Mouse (Mus musculus) kidney, adult 2 months (tissue): ENCODE measurements at regions not wholly inside any gene's neighbourhood (a gene's known extent, or its start where the extent isn't known, plus 50 kb on each side); places are given as distances from the start of the nearest gene placed in this dataset.
A peak's percentile ranks its signal among the peaks of the same experiment; 100 is the strongest.

Experiments
- DNase-seq: peaks from one replicate; pipeline ENCODE4 v3.0.0; 2021
- H3K27ac ChIP-seq: fragments of 200-500 bp; 2 replicates; pipeline ENCODE4 v1.5.1; 2012; ENCODE audit warnings: low read depth, low read length, control low read depth, inconsistent platforms; ENCODE audit not compliant: insufficient read depth
- H3K27me3 ChIP-seq: fragments of 200-500 bp; replicated peaks from 2 replicates; pipeline ENCODE4 v1.6.1; 2012; ENCODE audit warnings: mild to moderate bottlenecking, moderate library complexity, low read length, inconsistent platforms; ENCODE audit not compliant: control insufficient read depth, insufficient read depth
- H3K36me3 ChIP-seq: fragments of 200-500 bp; 2 replicates; pipeline ENCODE4 v1.6.1; 2012; ENCODE audit warnings: mild to moderate bottlenecking, moderate library complexity, low read length, inconsistent platforms; ENCODE audit not compliant: control insufficient read depth, insufficient read depth
- H3K4me1 ChIP-seq: fragments of 200-500 bp; 2 replicates; pipeline ENCODE4 v1.6.1; 2011; ENCODE audit warnings: low read length; ENCODE audit not compliant: control insufficient read depth, insufficient read depth
- H3K4me3 ChIP-seq: fragments of 200-500 bp; 2 replicates; pipeline ENCODE4 v1.5.1; 2011; ENCODE audit warnings: mild to moderate bottlenecking, low read depth, low read length, control low read depth; ENCODE audit not compliant: insufficient read depth
- CTCF ChIP-seq: fragments of 200-500 bp; conservative IDR thresholded peaks from 2 replicates; pipeline ENCODE4 v1.5.1; 2011; ENCODE audit warnings: low read depth, mild to moderate bottlenecking, control low read depth, low read length, moderate library complexity, mixed read lengths; ENCODE audit not compliant: insufficient read depth, insufficient read length
- POLR2A ChIP-seq: fragments of 200-500 bp; IDR thresholded peaks from one replicate; pipeline ENCODE4 v1.6.1; 2011; ENCODE audit warnings: low read depth, low read length, control low read depth
- WGBS: fragments of 180-500 bp; shearing (Covaris S2); methylation state at CpG from one replicate; pipeline ENCODE4 v1.1.7; 2018; 5-methylcytosine and 5-hydroxymethylcytosine counted together

GRCm38 (mm10) chr8:90463708-90464107 is 115.6 kb upstream of the Tox3 start:
- H3K4me3 ChIP-seq, result no peak overlapping the region
- no peaks in the 10 kb centered on the region for H3K36me3 ChIP-seq
- H3K4me1 ChIP-seq, result no peaks in the 10 kb centered on the region
- WGBS, result 56% methylated on average over 1 of the region's 1 CpGs
- no peak overlapping the region for H3K27ac ChIP-seq
- TF ChIP-seq POLR2A (no peak), CTCF (peak; percentile 65)
- peak; percentile 12 for DNase-seq
- H3K27me3 ChIP-seq, result no peaks in the 10 kb centered on the region

DNA sequence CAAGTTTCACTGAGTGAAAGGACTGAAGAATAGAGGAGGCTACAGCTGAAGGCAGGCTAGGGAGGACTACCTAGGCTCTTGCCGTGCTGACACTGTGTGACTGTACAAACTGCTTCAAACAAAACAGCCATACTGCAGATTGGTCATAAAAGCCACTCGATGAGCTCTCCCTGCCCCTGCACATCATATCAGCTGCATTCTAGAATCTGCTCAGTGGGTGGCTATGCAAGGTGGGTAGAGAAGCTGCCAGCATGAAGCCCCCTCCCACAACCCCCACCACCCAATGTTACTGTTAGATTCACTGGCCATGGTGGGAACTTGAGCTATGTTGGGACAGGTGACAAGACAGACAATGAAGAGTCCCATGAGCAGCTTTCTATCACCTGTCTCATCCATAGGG is 107.2 kb upstream of the Tox3 start:
- no peak overlapping the region for H3K27ac ChIP-seq
- TF ChIP-seq POLR2A (no peak), CTCF (no peak)

GRCm38 (mm10) chr8:90454130-90454529 is 106.0 kb upstream of the Tox3 start:
- Histone ChIP-seq H3K4me3 (no peak overlapping the region), H3K27me3 (no peaks in the 10 kb centered on the region), H3K27ac (no peak overlapping the region), H3K4me1 (no peaks in the 10 kb centered on the region), H3K36me3 (no peaks in the 10 kb centered on the region)
- no peak for TF ChIP-seq POLR2A
- TF ChIP-seq CTCF, result no peak
- DNase-seq, result no peak
- WGBS, result 83% methylated on average over 5 of the region's 5 CpGs

More for the DNA sequence above, 107.2 kb upstream of the Tox3 start:
- Histone ChIP-seq H3K27me3 (no peaks in the 10 kb centered on the region), H3K36me3 (no peaks in the 10 kb centered on the region), H3K4me3 (no peak overlapping the region), H3K4me1 (no peaks in the 10 kb centered on the region)
- no peak for DNase-seq
- WGBS, result 89% methylated on average over 2 of the region's 2 CpGs

DNA sequence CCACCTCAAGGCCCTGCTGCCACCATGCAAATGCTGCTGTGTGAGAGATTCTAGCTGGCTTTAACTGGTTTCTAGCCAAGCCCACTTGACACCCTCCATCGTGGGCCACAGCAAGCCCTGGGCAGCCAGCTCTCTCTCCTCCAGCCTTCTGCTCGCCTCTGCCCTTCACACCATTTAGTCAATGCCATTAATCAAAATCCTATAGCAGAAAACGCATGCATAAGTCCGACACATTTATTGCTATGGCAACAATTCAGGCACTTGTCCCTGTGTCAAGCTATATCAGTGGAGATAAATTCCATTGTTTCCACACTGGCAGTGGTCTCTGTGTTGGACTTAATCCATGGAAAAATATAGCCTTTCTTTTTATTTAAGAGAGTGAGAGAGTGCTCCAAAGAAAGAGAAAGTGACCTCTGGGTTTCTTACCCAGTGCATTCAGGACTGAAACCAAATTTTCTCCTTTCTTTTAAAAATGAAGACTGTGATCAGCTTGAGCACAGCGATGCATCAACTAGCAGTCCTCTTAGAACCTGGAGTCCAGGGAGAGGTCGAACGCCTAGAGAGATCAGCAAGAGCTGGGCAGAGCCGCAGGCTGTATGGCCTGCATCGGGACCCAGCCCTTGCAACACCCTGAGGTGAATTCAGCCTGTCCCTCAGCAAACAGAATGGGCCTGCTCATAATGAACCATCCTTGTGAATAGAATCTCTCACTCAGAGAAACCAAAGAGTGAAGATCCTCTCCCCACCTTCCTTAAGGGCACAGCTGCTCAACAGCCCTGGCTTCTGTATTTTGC is 93.1 kb upstream of the Tox3 start:
- WGBS, result 69% methylated on average over 9 of the region's 9 CpGs
- Histone ChIP-seq H3K4me1 (no peaks in the 10 kb centered on the region), H3K36me3 (no peaks in the 10 kb centered on the region), H3K27me3 (no peaks in the 10 kb centered on the region), H3K27ac (no peak overlapping the region), H3K4me3 (no peak overlapping the region)
- TF ChIP-seq CTCF (no peak), POLR2A (no peak)
- no peak for DNase-seq

- no peak overlapping the region for H3K27ac ChIP-seq
- WGBS, result 88% methylated on average over 2 of the region's 2 CpGs
These were observed 65.9 kb upstream of the Tox3 start for GRCm38 (mm10) chr8:90414021-90414420.

More at GRCm38 (mm10) chr8:90414021-90414420, 65.9 kb upstream of the Tox3 start:
- Histone ChIP-seq H3K4me1 (no peaks in the 10 kb centered on the region), H3K27me3 (no peaks in the 10 kb centered on the region), H3K4me3 (no peak overlapping the region), H3K36me3 (no peaks in the 10 kb centered on the region)
- DNase-seq, result no peak
- TF ChIP-seq CTCF (no peak), POLR2A (no peak)
